Mouse (Mus musculus): ENCODE measurements around the gene Ugt1a6b. TPM values are rescaled to one million over a fixed set of nuclear protein-coding genes. Genes with fewer than 3 reads are reported as not detected.
"Not testable (repeated sequence)": the region's sequence is repeated elsewhere in the genome, so short reads cannot be mapped to it uniquely, and the experiment has no call there.

The Ugt1a6b gene
- polyA plus RNA-seq, 1 experiment = 2.9 TPM

- Histone ChIP-seq H3K4me1 (ENCODE audit: control insufficient read depth, insufficient read depth, low read length) (no peaks in the 10 kb centered on the region), H3K4me3 (replicated peaks; ENCODE audit: extremely low read depth, low read depth, low read length) (no peak overlapping the region)
- 40% methylated on average over 1 of the region's 1 CpGs for WGBS
- TF ChIP-seq POLR2A (IDR thresholded peaks at IDR 0.05; ENCODE audit: borderline replicate concordance, extremely low read depth, low read depth, low read length) (no peak), CTCF (IDR thresholded peaks at IDR 0.05; ENCODE audit: insufficient read depth, low read length) (no peak)
- peak; percentile 10 for DNase-seq
These were observed 120.5 kb downstream of the Ugt1a6b start for GRCm38 (mm10) chr1:88223591-88223990.

GRCm38 (mm10) chr1:88224029-88224776 lies 121.2 kb downstream of the Ugt1a6b start:
- WGBS = 54% methylated on average over 2 of the region's 2 CpGs

GRCm38 (mm10) chr1:88225301-88225700 lies 122.2 kb downstream of the Ugt1a6b start:
- DNase-seq; H3K4me3 ChIP-seq (replicated peaks; ENCODE audit: extremely low read depth, low read depth, low read length); H3K4me1 ChIP-seq (ENCODE audit: control insufficient read depth, insufficient read depth, low read length): not testable (repeated sequence)
- 22% methylated on average over 2 of the region's 2 CpGs for WGBS

More at GRCm38 (mm10) chr1:88224029-88224776, 121.2 kb downstream of the Ugt1a6b start:
- Histone ChIP-seq H3K4me1 (ENCODE audit: control insufficient read depth, insufficient read depth, low read length) (no peaks in the 10 kb centered on the region), H3K4me3 (replicated peaks; ENCODE audit: extremely low read depth, low read depth, low read length) (no peak overlapping the region)
- peak; percentile 43 for DNase-seq
- TF ChIP-seq POLR2A (IDR thresholded peaks at IDR 0.05; ENCODE audit: borderline replicate concordance, extremely low read depth, low read depth, low read length) = no peak

GRCm38 (mm10) chr1:88225741-88226140 lies 122.7 kb downstream of the Ugt1a6b start:
- Histone ChIP-seq H3K4me3 (replicated peaks; ENCODE audit: extremely low read depth, low read depth, low read length) (no peak overlapping the region), H3K4me1 (ENCODE audit: control insufficient read depth, insufficient read depth, low read length) (no peaks in the 10 kb centered on the region)
- DNase-seq = no peak
- no peak for TF ChIP-seq POLR2A (IDR thresholded peaks at IDR 0.05; ENCODE audit: borderline replicate concordance, extremely low read depth, low read depth, low read length)
- TF ChIP-seq CTCF (IDR thresholded peaks at IDR 0.05; ENCODE audit: insufficient read depth, low read length) = no peak

GRCm38 (mm10) chr1:88226670-88227379 lies 123.8 kb downstream of the Ugt1a6b start, which contains the start of gene Mroh2a:
TSS of gene Mroh2a (plus strand) at chr1:88226986.
- TF ChIP-seq POLR2A (IDR thresholded peaks at IDR 0.05; ENCODE audit: borderline replicate concordance, extremely low read depth, low read depth, low read length) (no peak), CTCF (IDR thresholded peaks at IDR 0.05; ENCODE audit: insufficient read depth, low read length) (no peak)
- WGBS = 42% methylated on average over 5 of the region's 5 CpGs
- Histone ChIP-seq H3K4me1 (ENCODE audit: control insufficient read depth, insufficient read depth, low read length) (no peaks in the 10 kb centered on the region), H3K4me3 (replicated peaks; ENCODE audit: extremely low read depth, low read depth, low read length) (no peak within 1 kb of the TSS)
- DNase-seq = peak; percentile 14

- Histone ChIP-seq H3K4me1 (ENCODE audit: control insufficient read depth, insufficient read depth, low read length) (no peaks in the 10 kb centered on the region), H3K4me3 (replicated peaks; ENCODE audit: extremely low read depth, low read depth, low read length) (no peak overlapping the region)
- TF ChIP-seq CTCF (IDR thresholded peaks at IDR 0.05; ENCODE audit: insufficient read depth, low read length) (no peak), POLR2A (IDR thresholded peaks at IDR 0.05; ENCODE audit: borderline replicate concordance, extremely low read depth, low read depth, low read length) (no peak)
- WGBS = 48% methylated on average over 2 of the region's 2 CpGs
- peak; percentile 11 for DNase-seq
These were observed 124.4 kb downstream of the Ugt1a6b start for GRCm38 (mm10) chr1:88227482-88227881.

GRCm38 (mm10) chr1:88228121-88228520 lies 125.1 kb downstream of the Ugt1a6b start:
- H3K4me3 ChIP-seq (replicated peaks; ENCODE audit: extremely low read depth, low read depth, low read length) = no peak overlapping the region
- no peak for TF ChIP-seq CTCF (IDR thresholded peaks at IDR 0.05; ENCODE audit: insufficient read depth, low read length)
- TF ChIP-seq POLR2A (IDR thresholded peaks at IDR 0.05; ENCODE audit: borderline replicate concordance, extremely low read depth, low read depth, low read length) = no peak
- H3K4me1 ChIP-seq (ENCODE audit: control insufficient read depth, insufficient read depth, low read length) = no peaks in the 10 kb centered on the region
- DNase-seq = peak; percentile 10
- 70% methylated on average over 7 of the region's 7 CpGs for WGBS

- no peaks in the 10 kb centered on the region for H3K4me1 ChIP-seq (ENCODE audit: control insufficient read depth, insufficient read depth, low read length)
- no peak for TF ChIP-seq CTCF (IDR thresholded peaks at IDR 0.05; ENCODE audit: insufficient read depth, low read length)
- TF ChIP-seq POLR2A (IDR thresholded peaks at IDR 0.05; ENCODE audit: borderline replicate concordance, extremely low read depth, low read depth, low read length) = no peak
- 74% methylated on average over 3 of the region's 3 CpGs for WGBS
- H3K4me3 ChIP-seq (replicated peaks; ENCODE audit: extremely low read depth, low read depth, low read length) = no peak overlapping the region
- DNase-seq = no peak
These were observed 126.5 kb downstream of the Ugt1a6b start for GRCm38 (mm10) chr1:88229566-88229965.

GRCm38 (mm10) chr1:88229986-88230385 lies 126.9 kb downstream of the Ugt1a6b start:
- Histone ChIP-seq H3K4me1 (ENCODE audit: control insufficient read depth, insufficient read depth, low read length) (no peaks in the 10 kb centered on the region), H3K4me3 (replicated peaks; ENCODE audit: extremely low read depth, low read depth, low read length) (no peak overlapping the region)
- peak; percentile 10 for DNase-seq
- 82% methylated on average over 5 of the region's 5 CpGs for WGBS
- TF ChIP-seq POLR2A (IDR thresholded peaks at IDR 0.05; ENCODE audit: borderline replicate concordance, extremely low read depth, low read depth, low read length) (no peak), CTCF (IDR thresholded peaks at IDR 0.05; ENCODE audit: insufficient read depth, low read length) (no peak)

- DNase-seq = no peak
These were observed 127.4 kb downstream of the Ugt1a6b start for GRCm38 (mm10) chr1:88230421-88230820.

More at GRCm38 (mm10) chr1:88230421-88230820, 127.4 kb downstream of the Ugt1a6b start:
- H3K4me1 ChIP-seq (ENCODE audit: control insufficient read depth, insufficient read depth, low read length) = no peaks in the 10 kb centered on the region
- TF ChIP-seq POLR2A (IDR thresholded peaks at IDR 0.05; ENCODE audit: borderline replicate concordance, extremely low read depth, low read depth, low read length) (no peak), CTCF (IDR thresholded peaks at IDR 0.05; ENCODE audit: insufficient read depth, low read length) (no peak)
- H3K4me3 ChIP-seq (replicated peaks; ENCODE audit: extremely low read depth, low read depth, low read length) = no peak overlapping the region
- 67% methylated on average over 7 of the region's 7 CpGs for WGBS
